Mouse (Mus musculus): ENCODE measurements around the gene Oas3. TPM values are rescaled to one million over a fixed set of nuclear protein-coding genes. Genes with fewer than 3 reads are reported as not detected.
"Not testable (repeated sequence)": the region's sequence is repeated elsewhere in the genome, so short reads cannot be mapped to it uniquely, and the experiment has no call there.

Oas3 gene
- polyA plus RNA-seq, 1 experiment from 2014 or later, result 0.18 TPM

DNA sequence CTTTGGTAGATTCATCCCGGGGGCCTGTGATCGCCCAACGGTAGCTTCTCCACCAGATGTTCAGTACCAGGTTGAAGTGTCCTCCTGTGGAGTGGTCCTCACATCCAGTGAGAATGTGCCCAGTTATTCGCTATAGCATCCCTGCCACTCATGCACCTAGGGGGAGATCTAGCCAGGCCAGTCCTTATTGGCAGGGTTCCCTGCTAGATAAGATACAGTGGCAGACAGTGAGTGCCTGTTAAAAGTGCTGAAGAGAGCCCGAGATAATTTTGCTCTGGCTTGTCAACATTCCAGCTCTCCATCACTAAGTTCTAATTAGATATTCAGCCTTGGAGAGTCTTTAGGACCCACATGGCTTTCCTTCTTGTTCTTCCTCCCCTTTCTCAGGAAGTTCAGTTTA is 20.7 kb upstream of the Oas3 start:
- not testable (repeated sequence) for H3K27me3 ChIP-seq (replicated peaks; ENCODE audit: control insufficient read depth, insufficient read depth, low read length); H3K4me2 ChIP-seq (ENCODE audit: low read depth, low read length); H3K9me3 ChIP-seq (ENCODE audit: control insufficient read depth, low read length); H3K4me3 ChIP-seq (ENCODE audit: low read length); H3K9ac ChIP-seq (ENCODE audit: low read depth, low read length); H3K36me3 ChIP-seq (ENCODE audit: control insufficient read depth, insufficient read depth, low read length); ATAC-seq; H3K27ac ChIP-seq (ENCODE audit: low read length); H3K4me1 ChIP-seq (ENCODE audit: control insufficient read depth, insufficient read depth, low read length)
- 78% methylated on average over 5 of the region's 5 CpGs for WGBS

DNA sequence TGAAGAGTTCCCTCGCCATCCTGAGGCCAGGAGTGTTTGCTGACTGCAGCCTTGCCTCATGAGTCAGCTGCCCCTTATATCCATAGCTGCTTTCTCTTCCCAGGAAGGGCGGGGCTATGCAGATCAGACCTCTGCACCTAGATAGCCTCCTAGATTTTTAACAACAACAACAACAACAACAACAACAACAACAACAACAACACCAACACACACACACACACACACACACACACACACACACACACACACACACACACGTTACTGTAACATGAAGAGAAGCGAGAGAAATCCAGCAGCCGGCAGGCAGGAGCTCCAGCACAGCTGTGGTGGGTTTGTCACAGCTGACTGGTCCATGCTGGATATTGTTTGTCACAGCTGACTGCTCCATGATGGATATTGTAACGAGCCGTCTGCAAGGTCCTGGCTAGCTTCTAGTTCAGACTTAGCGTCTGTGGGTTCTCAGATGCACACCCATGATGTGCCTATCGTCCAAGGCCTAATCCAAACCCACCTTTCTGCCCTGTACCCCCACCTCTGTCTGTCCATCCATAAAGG is 18.1 kb upstream of the Oas3 start, which contains the start of gene Oas1e:
Gene Oas1e (minus strand): TSS at position 51 of the 555 bp plus-strand sequence.
- 61% methylated on average over 9 of the region's 9 CpGs for WGBS
- H3K4me3 ChIP-seq (ENCODE audit: low read length); H3K27ac ChIP-seq (ENCODE audit: low read length); H3K27me3 ChIP-seq (replicated peaks; ENCODE audit: control insufficient read depth, insufficient read depth, low read length); H3K36me3 ChIP-seq (ENCODE audit: control insufficient read depth, insufficient read depth, low read length); H3K4me2 ChIP-seq (ENCODE audit: low read depth, low read length); H3K9me3 ChIP-seq (ENCODE audit: control insufficient read depth, low read length); H3K9ac ChIP-seq (ENCODE audit: low read depth, low read length); H3K4me1 ChIP-seq (ENCODE audit: control insufficient read depth, insufficient read depth, low read length); ATAC-seq: not testable (repeated sequence)

DNA sequence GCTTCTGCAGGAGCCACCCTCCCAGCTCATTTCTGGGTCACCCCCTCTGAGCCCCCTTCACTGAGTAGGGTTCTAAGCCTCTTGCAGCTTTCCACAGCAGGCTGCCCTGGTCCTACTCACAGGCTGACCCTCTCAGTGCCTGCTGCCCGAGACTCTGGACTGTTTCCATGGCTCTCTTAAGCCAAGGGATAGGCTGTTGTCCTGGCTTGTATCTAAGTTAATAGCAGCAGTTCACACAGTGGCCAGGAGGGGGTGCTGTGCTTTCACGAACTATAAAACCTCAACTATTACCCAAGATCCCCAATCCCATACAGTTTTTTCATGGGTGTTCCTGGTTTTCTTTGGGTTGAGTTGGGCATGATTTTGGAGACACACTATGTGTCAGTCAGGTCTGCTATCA is 15.6 kb upstream of the Oas3 start:
- no peak overlapping the region for H3K9ac ChIP-seq (ENCODE audit: low read depth, low read length)
- no peaks in the 10 kb centered on the region for H3K4me1 ChIP-seq (ENCODE audit: control insufficient read depth, insufficient read depth, low read length)
- H3K4me3 ChIP-seq (ENCODE audit: low read length), result no peak overlapping the region
- H3K9me3 ChIP-seq (ENCODE audit: control insufficient read depth, low read length), result no peaks in the 10 kb centered on the region
- no peaks in the 10 kb centered on the region for H3K27me3 ChIP-seq (replicated peaks; ENCODE audit: control insufficient read depth, insufficient read depth, low read length)
- no peak overlapping the region for H3K4me2 ChIP-seq (ENCODE audit: low read depth, low read length)
- H3K36me3 ChIP-seq (ENCODE audit: control insufficient read depth, insufficient read depth, low read length), result no peaks in the 10 kb centered on the region
- H3K27ac ChIP-seq (ENCODE audit: low read length), result no peak overlapping the region
- ATAC-seq, result no peak
- 28% methylated on average over 2 of the region's 2 CpGs for WGBS

DNA sequence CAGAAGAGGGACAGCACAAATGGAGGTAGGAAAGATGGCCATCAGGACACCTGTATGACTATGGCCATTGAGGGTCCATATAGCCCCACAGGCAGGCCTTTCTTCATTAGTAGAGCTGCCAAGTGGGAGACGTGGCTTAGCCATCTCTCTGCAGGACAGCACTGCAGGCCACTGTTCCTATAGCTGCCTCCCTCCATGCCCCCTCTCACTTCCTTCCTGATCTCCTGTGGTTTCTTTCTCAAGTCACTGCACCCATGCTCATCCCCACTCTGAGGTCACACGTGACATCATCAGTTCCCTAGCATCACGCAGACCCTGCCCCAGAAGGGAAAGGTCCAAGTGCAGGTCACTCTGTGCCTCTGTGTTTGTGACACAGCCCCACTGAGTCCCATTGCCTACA is 9.6 kb upstream of the Oas3 start:
- 64% methylated on average over 3 of the region's 3 CpGs for WGBS
- no peak overlapping the region for H3K9ac ChIP-seq (ENCODE audit: low read depth, low read length)
- ATAC-seq, result no peak
- H3K36me3 ChIP-seq (ENCODE audit: control insufficient read depth, insufficient read depth, low read length), result no peaks in the 10 kb centered on the region
- H3K27ac ChIP-seq (ENCODE audit: low read length), result no peak overlapping the region
- H3K4me3 ChIP-seq (ENCODE audit: low read length), result no peak overlapping the region
- H3K4me2 ChIP-seq (ENCODE audit: low read depth, low read length), result no peak overlapping the region
- H3K4me1 ChIP-seq (ENCODE audit: control insufficient read depth, insufficient read depth, low read length), result no peaks in the 10 kb centered on the region
- no peaks in the 10 kb centered on the region for H3K27me3 ChIP-seq (replicated peaks; ENCODE audit: control insufficient read depth, insufficient read depth, low read length)
- no peaks in the 10 kb centered on the region for H3K9me3 ChIP-seq (ENCODE audit: control insufficient read depth, low read length)

DNA sequence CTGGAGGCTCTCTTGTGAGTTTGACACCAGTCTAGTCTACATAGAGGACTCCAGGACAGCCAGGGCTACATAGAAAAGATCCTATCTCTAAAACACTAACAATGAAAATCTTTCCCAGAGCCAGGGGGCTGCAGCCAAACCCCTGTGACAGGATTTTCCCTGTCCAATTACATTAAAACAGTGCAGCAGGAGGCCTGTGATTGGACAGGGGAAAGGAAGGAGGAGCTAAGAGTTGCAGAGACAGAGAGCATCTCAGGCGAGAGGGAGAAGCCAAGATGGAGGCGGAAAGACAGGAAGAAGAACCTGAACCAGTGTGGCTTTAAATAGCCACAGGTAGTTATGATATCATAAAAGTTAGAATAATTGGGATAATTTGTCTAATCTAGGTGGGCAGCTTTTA is 5.0 kb upstream of the Oas3 start:
- H3K4me1 ChIP-seq (ENCODE audit: control insufficient read depth, insufficient read depth, low read length), result no peaks in the 10 kb centered on the region
- no peaks in the 10 kb centered on the region for H3K27me3 ChIP-seq (replicated peaks; ENCODE audit: control insufficient read depth, insufficient read depth, low read length)
- no peaks in the 10 kb centered on the region for H3K9me3 ChIP-seq (ENCODE audit: control insufficient read depth, low read length)
- H3K27ac ChIP-seq (ENCODE audit: low read length), result no peak overlapping the region
- no peak for ATAC-seq
- WGBS, result 70% methylated on average over 2 of the region's 2 CpGs
- H3K9ac ChIP-seq (ENCODE audit: low read depth, low read length), result no peak overlapping the region
- H3K4me2 ChIP-seq (ENCODE audit: low read depth, low read length), result no peak overlapping the region
- H3K36me3 ChIP-seq (ENCODE audit: control insufficient read depth, insufficient read depth, low read length), result no peaks in the 10 kb centered on the region
- H3K4me3 ChIP-seq (ENCODE audit: low read length), result no peak overlapping the region

DNA sequence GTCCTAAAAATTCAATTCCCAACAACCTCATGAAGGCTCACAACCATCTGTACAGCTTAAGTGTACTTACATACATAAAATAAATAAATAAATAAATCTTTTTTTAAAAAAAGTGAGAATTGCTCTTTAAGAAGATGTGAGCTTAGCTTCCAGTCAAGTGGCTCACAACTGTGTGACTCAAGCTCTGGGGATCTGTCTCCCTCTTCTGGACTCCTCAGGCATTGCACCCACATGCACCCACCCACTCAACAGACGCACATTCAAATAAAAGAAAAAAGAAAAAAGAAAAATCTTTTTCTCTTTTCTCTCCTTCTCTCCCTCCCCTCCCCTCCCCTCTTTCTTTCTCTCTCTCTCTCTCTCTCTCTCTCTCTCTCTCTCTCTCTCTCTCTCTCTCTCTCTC is 4.2 kb upstream of the Oas3 start:
- WGBS, result 100% methylated on average over 1 of the region's 1 CpGs
- ATAC-seq, result no peak
- H3K36me3 ChIP-seq (ENCODE audit: control insufficient read depth, insufficient read depth, low read length), result no peaks in the 10 kb centered on the region
- no peak overlapping the region for H3K4me2 ChIP-seq (ENCODE audit: low read depth, low read length)
- H3K9ac ChIP-seq (ENCODE audit: low read depth, low read length), result no peak overlapping the region
- H3K4me3 ChIP-seq (ENCODE audit: low read length), result no peak overlapping the region
- H3K27ac ChIP-seq (ENCODE audit: low read length), result no peak overlapping the region
- H3K4me1 ChIP-seq (ENCODE audit: control insufficient read depth, insufficient read depth, low read length), result no peaks in the 10 kb centered on the region
- no peaks in the 10 kb centered on the region for H3K9me3 ChIP-seq (ENCODE audit: control insufficient read depth, low read length)
- no peaks in the 10 kb centered on the region for H3K27me3 ChIP-seq (replicated peaks; ENCODE audit: control insufficient read depth, insufficient read depth, low read length)

DNA sequence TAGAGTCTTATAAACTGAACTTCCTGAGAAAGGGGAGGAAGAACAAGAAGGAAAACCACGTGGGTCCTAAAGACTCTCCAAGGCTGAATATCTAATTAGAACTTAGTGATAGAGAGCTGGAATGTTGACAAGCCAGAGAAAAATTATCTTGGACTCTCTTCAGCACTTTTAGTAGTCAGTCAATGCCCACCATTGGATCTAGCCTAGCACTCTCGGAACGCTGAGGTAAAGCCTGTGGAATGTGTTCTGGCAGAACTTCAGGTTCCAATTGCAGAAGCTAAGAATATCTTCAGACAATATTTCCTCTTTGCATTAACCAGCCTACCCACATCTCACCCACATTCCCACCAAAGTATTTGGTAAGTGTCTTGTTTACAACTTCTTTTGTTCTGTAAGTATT is 2.5 kb upstream of the Oas3 start:
- Histone ChIP-seq H3K27ac (ENCODE audit: low read length) (no peak overlapping the region), H3K4me1 (ENCODE audit: control insufficient read depth, insufficient read depth, low read length) (no peaks in the 10 kb centered on the region), H3K9me3 (ENCODE audit: control insufficient read depth, low read length) (no peaks in the 10 kb centered on the region), H3K27me3 (replicated peaks; ENCODE audit: control insufficient read depth, insufficient read depth, low read length) (no peaks in the 10 kb centered on the region), H3K36me3 (ENCODE audit: control insufficient read depth, insufficient read depth, low read length) (no peaks in the 10 kb centered on the region), H3K4me2 (ENCODE audit: low read depth, low read length) (no peak overlapping the region), H3K4me3 (ENCODE audit: low read length) (no peak overlapping the region), H3K9ac (ENCODE audit: low read depth, low read length) (no peak overlapping the region)
- no peak for ATAC-seq
- WGBS, result 45% methylated on average over 3 of the region's 3 CpGs

DNA sequence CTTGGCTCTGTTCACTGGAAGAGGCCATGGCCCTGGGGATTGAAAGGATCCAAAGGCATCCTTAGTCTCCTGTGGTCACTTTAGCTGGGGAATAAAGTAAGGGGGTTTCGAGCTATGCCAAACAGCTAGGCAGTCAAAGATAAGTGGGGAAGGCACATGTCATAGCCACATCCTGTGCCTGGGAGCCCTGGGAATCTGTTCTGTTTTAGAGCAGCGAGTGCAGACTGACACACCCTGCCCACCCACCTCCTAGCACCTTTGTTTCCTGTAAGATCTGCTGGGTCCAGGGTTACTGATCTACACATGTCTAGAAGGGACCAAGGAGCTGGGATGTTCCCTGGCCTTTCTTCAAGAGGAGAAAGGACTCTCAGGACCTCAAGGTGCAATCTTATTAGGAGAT is 1.5 kb upstream of the Oas3 start:
- no peaks in the 10 kb centered on the region for H3K4me1 ChIP-seq (ENCODE audit: control insufficient read depth, insufficient read depth, low read length)
- H3K4me3 ChIP-seq (ENCODE audit: low read length), result no peak overlapping the region
- no peak overlapping the region for H3K27ac ChIP-seq (ENCODE audit: low read length)
- H3K9me3 ChIP-seq (ENCODE audit: control insufficient read depth, low read length), result no peaks in the 10 kb centered on the region
- WGBS, result 63% methylated on average over 2 of the region's 2 CpGs
- no peak overlapping the region for H3K4me2 ChIP-seq (ENCODE audit: low read depth, low read length)
- no peaks in the 10 kb centered on the region for H3K27me3 ChIP-seq (replicated peaks; ENCODE audit: control insufficient read depth, insufficient read depth, low read length)
- no peaks in the 10 kb centered on the region for H3K36me3 ChIP-seq (ENCODE audit: control insufficient read depth, insufficient read depth, low read length)
- H3K9ac ChIP-seq (ENCODE audit: low read depth, low read length), result no peak overlapping the region
- no peak for ATAC-seq

DNA sequence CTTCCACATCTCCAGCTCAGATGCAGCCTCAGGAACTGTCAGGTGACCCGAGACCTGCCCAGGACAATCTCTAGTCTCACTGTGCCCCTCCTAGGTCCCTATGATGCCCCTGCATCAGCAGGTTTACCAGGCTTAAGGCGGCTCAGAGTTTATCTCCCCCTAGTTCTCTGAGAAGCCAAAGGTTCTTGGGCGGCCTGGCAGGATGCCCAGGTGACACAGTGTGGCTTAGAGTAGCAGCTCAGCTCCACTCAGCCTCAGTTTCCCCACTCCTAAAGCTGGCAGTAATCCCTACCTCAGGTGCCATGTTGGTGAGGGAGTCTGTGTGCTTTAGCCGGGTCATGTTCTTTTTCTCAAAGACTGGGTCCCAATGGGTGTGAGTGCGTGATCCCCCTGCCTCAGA is 660 bp downstream of the Oas3 start:
- H3K36me3 ChIP-seq (ENCODE audit: control insufficient read depth, insufficient read depth, low read length), result no peaks in the 10 kb centered on the region
- H3K4me3 ChIP-seq (ENCODE audit: low read length), result no peak overlapping the region
- no peaks in the 10 kb centered on the region for H3K27me3 ChIP-seq (replicated peaks; ENCODE audit: control insufficient read depth, insufficient read depth, low read length)
- no peak overlapping the region for H3K9ac ChIP-seq (ENCODE audit: low read depth, low read length)
- WGBS, result 79% methylated on average over 5 of the region's 5 CpGs
- H3K27ac ChIP-seq (ENCODE audit: low read length), result no peak overlapping the region
- no peaks in the 10 kb centered on the region for H3K9me3 ChIP-seq (ENCODE audit: control insufficient read depth, low read length)
- no peak overlapping the region for H3K4me2 ChIP-seq (ENCODE audit: low read depth, low read length)
- H3K4me1 ChIP-seq (ENCODE audit: control insufficient read depth, insufficient read depth, low read length), result no peaks in the 10 kb centered on the region
- ATAC-seq, result no peak

DNA sequence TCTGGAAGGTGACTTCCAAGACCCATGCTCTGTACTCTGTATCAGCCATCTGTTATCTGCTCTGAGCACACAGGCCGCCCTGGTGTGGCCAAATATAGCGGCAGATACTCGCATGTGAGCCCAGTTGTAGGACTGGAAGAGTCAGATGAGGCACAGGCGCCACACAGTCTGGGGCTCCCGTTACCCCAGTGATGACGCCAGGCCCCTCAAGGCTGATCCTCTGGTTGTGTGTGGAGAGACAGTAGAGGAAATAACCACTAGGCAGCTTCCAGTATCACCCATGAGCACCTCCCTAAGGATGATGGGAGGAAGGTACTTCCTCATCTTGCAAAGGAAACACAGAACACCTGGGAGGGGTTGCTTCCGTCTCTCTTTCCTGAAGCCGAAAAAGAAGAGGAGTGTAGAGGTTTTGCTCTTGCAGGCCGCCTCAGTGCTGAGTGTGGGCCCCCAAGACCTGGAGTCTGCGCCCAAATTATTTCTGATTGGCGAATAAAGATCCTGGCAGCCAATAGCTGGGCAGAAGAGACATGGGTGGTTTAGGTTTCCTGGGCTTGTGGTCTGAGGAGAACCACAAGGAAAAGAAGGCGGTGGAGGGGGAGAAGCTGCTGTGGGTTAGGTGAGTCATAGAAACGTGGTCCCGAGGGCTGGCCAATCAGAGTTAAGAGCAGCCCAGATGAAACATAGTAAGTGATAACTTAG is 2.0 kb downstream of the Oas3 start:
- Histone ChIP-seq H3K9me3 (ENCODE audit: control insufficient read depth, low read length) (no peaks in the 10 kb centered on the region), H3K9ac (ENCODE audit: low read depth, low read length) (no peak overlapping the region), H3K4me1 (ENCODE audit: control insufficient read depth, insufficient read depth, low read length) (no peaks in the 10 kb centered on the region), H3K4me2 (ENCODE audit: low read depth, low read length) (no peak overlapping the region), H3K27me3 (replicated peaks; ENCODE audit: control insufficient read depth, insufficient read depth, low read length) (no peaks in the 10 kb centered on the region), H3K36me3 (ENCODE audit: control insufficient read depth, insufficient read depth, low read length) (no peaks in the 10 kb centered on the region), H3K27ac (ENCODE audit: low read length) (no peak overlapping the region), H3K4me3 (ENCODE audit: low read length) (no peak overlapping the region)
- ATAC-seq, result no peak
- 66% methylated on average over 14 of the region's 14 CpGs for WGBS
